Mouse (Mus musculus) kidney, adult 11 months (tissue): ENCODE measurements around the gene Lcp2.
"Not testable (repeated sequence)": the region's sequence is repeated elsewhere in the genome, so short reads cannot be mapped to it uniquely, and the experiment has no call there.

Experiments
- DNase-seq: peaks from one replicate; pipeline ENCODE4 v3.0.0; 2022

The Lcp2 gene

GRCm38 (mm10) chr11:34098422-34098821 lies 51.7 kb downstream of the Lcp2 start, which contains the start of gene 4930469K13Rik:
Gene 4930469K13Rik (minus strand): TSS chr11:34098554.
- no peak for DNase-seq

- no peak for DNase-seq
Observed at GRCm38 (mm10) chr11:34101827-34102226, 55.1 kb downstream of the Lcp2 start.

GRCm38 (mm10) chr11:34104919-34105318 lies 58.2 kb downstream of the Lcp2 start:
- no peak for DNase-seq

- no peak for DNase-seq
Observed at GRCm38 (mm10) chr11:34109260-34109659, 62.5 kb downstream of the Lcp2 start.

GRCm38 (mm10) chr11:34111940-34112339 lies 65.2 kb downstream of the Lcp2 start:
- no peak for DNase-seq

- DNase-seq, result no peak
Observed at GRCm38 (mm10) chr11:34112781-34113380, 66.2 kb downstream of the Lcp2 start.

- DNase-seq, result no peak
Observed at GRCm38 (mm10) chr11:34113760-34114159, 67.0 kb downstream of the Lcp2 start.

GRCm38 (mm10) chr11:34116572-34117135 lies 69.9 kb downstream of the Lcp2 start:
- DNase-seq, result no peak

- DNase-seq, result no peak
Observed at GRCm38 (mm10) chr11:34117581-34117980, 70.9 kb downstream of the Lcp2 start.

GRCm38 (mm10) chr11:34118319-34118718 lies 71.6 kb downstream of the Lcp2 start:
- no peak for DNase-seq

- no peak for DNase-seq
Observed at GRCm38 (mm10) chr11:34123147-34123546, 76.4 kb downstream of the Lcp2 start.

GRCm38 (mm10) chr11:34124852-34125251 lies 78.1 kb downstream of the Lcp2 start:
- DNase-seq, result no peak

GRCm38 (mm10) chr11:34125727-34126126 lies 79.0 kb downstream of the Lcp2 start:
- not testable (repeated sequence) for DNase-seq

- DNase-seq, result no peak
Observed at GRCm38 (mm10) chr11:34128412-34128811, 81.7 kb downstream of the Lcp2 start.

- no peak for DNase-seq
Observed at GRCm38 (mm10) chr11:34139296-34139695, 92.6 kb downstream of the Lcp2 start.
